Mouse (Mus musculus): ENCODE measurements at regions not wholly inside any gene's neighbourhood (a gene's known extent, or its start where the extent isn't known, plus 50 kb on each side); places are given as distances from the start of the nearest gene placed in this dataset.

DNA sequence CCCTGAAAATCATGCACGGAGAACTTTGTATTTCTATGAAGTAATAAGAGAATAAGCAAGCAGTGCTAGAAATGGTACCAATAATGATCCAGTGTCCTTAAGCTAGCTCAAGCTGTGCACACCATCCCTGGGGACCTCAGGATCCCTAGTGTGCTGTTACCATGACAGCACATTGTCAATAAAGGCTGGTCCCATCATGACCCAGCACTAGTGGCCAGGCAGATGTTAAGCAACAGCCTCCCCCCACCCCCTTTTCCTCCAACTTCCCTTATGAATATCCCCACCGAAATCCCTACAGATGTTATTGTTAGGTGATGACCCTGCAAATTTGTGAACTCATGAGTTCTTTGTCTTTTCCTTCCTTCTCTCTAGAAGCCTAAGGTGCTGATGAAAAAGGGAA, 160.9 kb upstream of the Ednrb start:
- Histone ChIP-seq H3K36me3 (replicated peaks; ENCODE audit: insufficient read depth, low read length) (no peaks in the 10 kb centered on the region), H3K9ac (replicated peaks) (no peak overlapping the region), H3K9me3 (ENCODE audit: low read length) (no peaks in the 10 kb centered on the region), H3K27me3 (ENCODE audit: insufficient read depth, low read length) (no peaks in the 10 kb centered on the region), H3K4me1 (ENCODE audit: insufficient read depth) (no peaks in the 10 kb centered on the region), H3K4me2 (ENCODE audit: low read depth, low read length) (no peak overlapping the region), H3K4me3 (ENCODE audit: low read depth, low read length) (no peak overlapping the region), H3K27ac (ENCODE audit: low read depth) (no peak overlapping the region)
- 54% methylated on average over 2 of the region's 2 CpGs for WGBS (ENCODE audit: insufficient replicate concordance)
- 0 out of 2 replicates have a peak, but pooled peaks have one; percentile 21 for ATAC-seq
- no peak for DNase-seq
- TF ChIP-seq CTCF (IDR thresholded peaks at IDR 0.05; ENCODE audit: low read depth) = no peak
- TF ChIP-seq EP300 (IDR thresholded peaks at IDR 0.05; ENCODE audit: low read depth) = no peak

DNA sequence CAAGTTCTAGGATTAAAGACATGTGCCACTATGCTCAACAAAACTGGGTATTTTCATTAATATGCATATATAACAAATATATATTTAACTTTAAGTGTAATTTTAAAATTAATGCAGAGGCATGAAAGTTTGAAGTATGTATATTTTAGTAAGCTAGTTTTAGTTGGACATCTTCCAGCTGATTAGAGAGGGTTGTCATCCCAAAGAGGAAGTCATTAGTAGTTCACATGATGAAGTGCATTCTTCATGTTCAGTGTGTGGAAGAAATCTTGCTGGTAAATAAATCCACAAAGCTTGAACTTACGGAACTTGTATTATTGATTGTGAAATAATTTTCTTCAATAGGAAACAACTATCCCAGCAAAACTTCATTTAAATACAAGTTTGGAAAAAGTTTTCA, 158.2 kb upstream of the Ednrb start:
- Histone ChIP-seq H3K4me1 (ENCODE audit: insufficient read depth) (no peaks in the 10 kb centered on the region), H3K4me2 (ENCODE audit: low read depth, low read length) (no peak overlapping the region), H3K9ac (replicated peaks) (no peak overlapping the region), H3K9me3 (ENCODE audit: low read length) (no peaks in the 10 kb centered on the region), H3K36me3 (replicated peaks; ENCODE audit: insufficient read depth, low read length) (no peaks in the 10 kb centered on the region), H3K4me3 (ENCODE audit: low read depth, low read length) (no peak overlapping the region), H3K27me3 (ENCODE audit: insufficient read depth, low read length) (no peaks in the 10 kb centered on the region), H3K27ac (ENCODE audit: low read depth) (no peak overlapping the region)
- 54% methylated on average over 1 of the region's 1 CpGs for WGBS (ENCODE audit: insufficient replicate concordance)
- ATAC-seq = no peak
- no peak for DNase-seq
- TF ChIP-seq EP300 (IDR thresholded peaks at IDR 0.05; ENCODE audit: low read depth) = no peak
- no peak for TF ChIP-seq CTCF (IDR thresholded peaks at IDR 0.05; ENCODE audit: low read depth)

DNA sequence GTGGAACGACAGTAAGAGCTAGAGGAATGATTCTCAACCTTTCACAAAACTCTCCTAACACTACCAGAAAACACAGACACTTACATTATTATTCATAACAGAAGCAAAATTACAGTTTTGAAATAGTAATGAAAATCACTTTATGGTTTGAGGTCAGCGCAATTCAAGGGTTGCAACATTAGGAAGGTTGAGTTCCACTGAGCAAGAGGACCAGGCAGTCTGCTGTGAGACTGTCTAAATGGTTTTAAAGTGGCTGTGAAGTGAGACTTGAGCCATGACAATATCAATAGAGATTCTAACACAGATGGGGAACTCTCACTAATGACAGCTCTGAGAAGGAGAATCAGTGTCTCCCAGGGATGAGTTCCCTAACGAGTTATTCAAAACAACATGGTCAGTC, 146.2 kb upstream of the Ednrb start:
- Histone ChIP-seq H3K27ac (ENCODE audit: low read depth) (no peak overlapping the region), H3K9me3 (ENCODE audit: low read length) (no peaks in the 10 kb centered on the region), H3K4me2 (ENCODE audit: low read depth, low read length) (no peak overlapping the region), H3K27me3 (ENCODE audit: insufficient read depth, low read length) (no peaks in the 10 kb centered on the region), H3K4me1 (ENCODE audit: insufficient read depth) (no peaks in the 10 kb centered on the region), H3K36me3 (replicated peaks; ENCODE audit: insufficient read depth, low read length) (no peaks in the 10 kb centered on the region), H3K4me3 (ENCODE audit: low read depth, low read length) (no peak overlapping the region), H3K9ac (replicated peaks) (no peak overlapping the region)
- TF ChIP-seq EP300 (IDR thresholded peaks at IDR 0.05; ENCODE audit: low read depth) (no peak), CTCF (IDR thresholded peaks at IDR 0.05; ENCODE audit: low read depth) (no peak)
- no peak for DNase-seq
- no peak for ATAC-seq
- WGBS (ENCODE audit: insufficient replicate concordance) = 78% methylated on average over 3 of the region's 3 CpGs

DNA sequence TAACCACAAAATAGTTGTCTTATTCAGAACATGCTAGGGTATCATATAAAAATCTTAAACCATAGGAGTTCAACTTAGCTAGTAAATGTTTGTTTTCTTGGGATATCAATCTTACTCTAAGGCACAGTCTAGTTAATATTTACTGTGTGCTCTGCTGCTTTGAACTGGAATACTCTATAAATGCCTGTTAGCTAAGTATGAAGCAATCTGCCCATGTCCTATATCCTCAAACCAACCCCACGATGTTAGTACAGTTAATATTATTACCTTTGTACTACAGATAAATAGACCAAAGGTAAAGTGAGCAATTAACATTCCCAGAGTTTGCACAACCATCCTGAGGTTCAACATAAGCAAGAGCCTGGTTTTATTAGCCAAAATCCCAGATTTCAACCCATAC, 145.7 kb upstream of the Ednrb start:
- H3K4me2 ChIP-seq (ENCODE audit: low read depth, low read length) = no peak overlapping the region
- H3K9me3 ChIP-seq (ENCODE audit: low read length) = no peaks in the 10 kb centered on the region
- WGBS (ENCODE audit: insufficient replicate concordance) = 54% methylated on average over 1 of the region's 1 CpGs
- no peak overlapping the region for H3K4me3 ChIP-seq (ENCODE audit: low read depth, low read length)
- TF ChIP-seq CTCF (IDR thresholded peaks at IDR 0.05; ENCODE audit: low read depth) (no peak), EP300 (IDR thresholded peaks at IDR 0.05; ENCODE audit: low read depth) (no peak)
- DNase-seq (no peak), ATAC-seq (no peak)
- no peaks in the 10 kb centered on the region for H3K36me3 ChIP-seq (replicated peaks; ENCODE audit: insufficient read depth, low read length)
- no peaks in the 10 kb centered on the region for H3K27me3 ChIP-seq (ENCODE audit: insufficient read depth, low read length)
- no peak overlapping the region for H3K9ac ChIP-seq (replicated peaks)
- H3K4me1 ChIP-seq (ENCODE audit: insufficient read depth) = no peaks in the 10 kb centered on the region
- no peak overlapping the region for H3K27ac ChIP-seq (ENCODE audit: low read depth)

DNA sequence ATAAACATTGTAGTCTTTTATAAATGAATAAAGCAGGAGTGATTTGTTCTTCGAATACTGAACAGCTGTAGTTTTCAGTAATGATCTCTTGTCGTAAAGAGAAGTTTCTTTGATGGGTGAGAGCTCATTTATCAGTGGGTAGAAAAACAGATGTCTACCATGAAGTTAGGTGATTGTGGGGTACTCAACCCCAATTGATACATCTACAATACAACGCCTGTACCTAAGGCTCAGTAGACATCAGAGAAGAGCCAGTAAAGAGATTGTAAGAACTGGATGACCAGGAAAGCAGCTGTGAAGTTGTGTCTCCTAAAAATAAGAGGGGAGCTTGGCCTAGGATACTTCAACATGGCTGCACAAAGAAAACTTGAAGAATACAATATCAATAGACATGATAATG, 143.1 kb upstream of the Ednrb start:
- TF ChIP-seq EP300 (IDR thresholded peaks at IDR 0.05; ENCODE audit: low read depth) (no peak), CTCF (IDR thresholded peaks at IDR 0.05; ENCODE audit: low read depth) (no peak)
- Histone ChIP-seq H3K4me3 (ENCODE audit: low read depth, low read length) (no peak overlapping the region), H3K9me3 (ENCODE audit: low read length) (no peaks in the 10 kb centered on the region), H3K4me1 (ENCODE audit: insufficient read depth) (no peaks in the 10 kb centered on the region), H3K27me3 (ENCODE audit: insufficient read depth, low read length) (no peaks in the 10 kb centered on the region), H3K4me2 (ENCODE audit: low read depth, low read length) (no peak overlapping the region), H3K27ac (ENCODE audit: low read depth) (no peak overlapping the region), H3K9ac (replicated peaks) (no peak overlapping the region), H3K36me3 (replicated peaks; ENCODE audit: insufficient read depth, low read length) (no peaks in the 10 kb centered on the region)
- WGBS (ENCODE audit: insufficient replicate concordance) = 71% methylated on average over 3 of the region's 3 CpGs
- ATAC-seq = no peak
- DNase-seq = no peak

DNA sequence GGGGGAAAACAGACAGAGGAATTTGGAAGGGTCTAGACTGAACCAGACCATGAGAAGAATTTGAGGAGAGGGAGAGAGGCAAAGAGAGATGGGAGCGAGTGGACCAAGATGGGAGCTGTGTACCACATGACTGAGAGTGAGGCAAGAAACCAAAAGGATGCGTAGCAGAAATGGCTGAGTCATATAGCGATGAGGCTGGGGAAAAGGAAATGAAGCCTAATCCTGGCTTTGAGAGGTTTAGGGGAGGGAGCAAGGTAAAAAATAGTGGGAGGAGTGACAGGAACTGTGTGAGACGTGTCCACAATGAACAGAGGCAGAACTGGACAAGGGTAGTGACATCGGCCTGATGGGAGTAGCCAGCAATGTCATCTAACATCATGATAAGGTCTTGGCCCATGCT, 140.1 kb upstream of the Ednrb start:
- 80% methylated on average over 5 of the region's 5 CpGs for WGBS (ENCODE audit: insufficient replicate concordance)
- Histone ChIP-seq H3K27me3 (ENCODE audit: insufficient read depth, low read length) (no peaks in the 10 kb centered on the region), H3K27ac (ENCODE audit: low read depth) (no peak overlapping the region), H3K36me3 (replicated peaks; ENCODE audit: insufficient read depth, low read length) (no peaks in the 10 kb centered on the region), H3K9me3 (ENCODE audit: low read length) (no peaks in the 10 kb centered on the region), H3K4me3 (ENCODE audit: low read depth, low read length) (no peak overlapping the region), H3K4me1 (ENCODE audit: insufficient read depth) (no peaks in the 10 kb centered on the region), H3K9ac (replicated peaks) (no peak overlapping the region), H3K4me2 (ENCODE audit: low read depth, low read length) (no peak overlapping the region)
- DNase-seq (no peak), ATAC-seq (no peak)
- TF ChIP-seq EP300 (IDR thresholded peaks at IDR 0.05; ENCODE audit: low read depth) (no peak), CTCF (IDR thresholded peaks at IDR 0.05; ENCODE audit: low read depth) (no peak)

DNA sequence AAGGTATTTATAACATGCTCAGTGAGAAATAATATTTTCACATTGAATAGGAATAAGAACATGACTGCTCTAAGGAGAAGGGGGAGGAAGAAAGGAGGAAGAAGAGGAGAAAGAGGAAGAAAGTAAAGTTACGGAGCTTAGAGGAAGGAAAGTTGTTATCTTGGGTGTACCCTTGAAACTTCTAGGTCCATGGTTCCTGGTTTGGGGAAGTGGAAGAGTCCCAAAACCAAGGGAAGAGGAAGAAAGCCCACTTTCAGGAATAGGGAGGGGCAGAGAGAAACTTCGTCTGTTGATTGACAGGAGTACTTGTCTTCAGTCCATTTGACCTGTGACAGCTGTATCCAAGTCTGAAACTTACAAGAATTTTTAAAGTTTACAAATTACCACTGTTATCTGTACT, 134.6 kb upstream of the Ednrb start:
- no peak overlapping the region for H3K9ac ChIP-seq (replicated peaks)
- H3K36me3 ChIP-seq (replicated peaks; ENCODE audit: insufficient read depth, low read length) = no peaks in the 10 kb centered on the region
- WGBS (ENCODE audit: insufficient replicate concordance) = 37% methylated on average over 2 of the region's 2 CpGs
- H3K27ac ChIP-seq (ENCODE audit: low read depth) = no peak overlapping the region
- no peak for TF ChIP-seq CTCF (IDR thresholded peaks at IDR 0.05; ENCODE audit: low read depth)
- no peak for TF ChIP-seq EP300 (IDR thresholded peaks at IDR 0.05; ENCODE audit: low read depth)
- peaks cover 3% of the 10 kb centered on the region; the same call in 1 of the 2 replicates for H3K4me1 ChIP-seq (ENCODE audit: insufficient read depth)
- no peak overlapping the region for H3K4me2 ChIP-seq (ENCODE audit: low read depth, low read length)
- H3K9me3 ChIP-seq (ENCODE audit: low read length) = no peaks in the 10 kb centered on the region
- ATAC-seq (no peak), DNase-seq (no peak)
- H3K4me3 ChIP-seq (ENCODE audit: low read depth, low read length) = no peak overlapping the region
- H3K27me3 ChIP-seq (ENCODE audit: insufficient read depth, low read length) = no peaks in the 10 kb centered on the region

Data from liver, postnatal 0 days (tissue).